Mouse (Mus musculus) hindbrain, embryonic 13.5 days (tissue): ENCODE results near the gene Chgb. TPM values are rescaled to one million over a fixed set of nuclear protein-coding genes. Genes with fewer than 3 reads are reported as not detected.

Source experiments
- ATAC-seq: fragments of 200-750 bp; cut with Nextera tagmentation; 2 replicates; pipeline ENCODE4 v1.8.0; 2017; ENCODE audit warnings: moderate TSS enrichment; ENCODE audit not compliant: low FRiP score
- H3K27ac ChIP-seq: fragments of 300-500 bp; sonication (generic); 2 replicates; pipeline ENCODE4 v1.5.1; 2015; ENCODE audit warnings: inconsistent platforms, mild to moderate bottlenecking, moderate library complexity
- H3K27me3 ChIP-seq: fragments of 300-500 bp; sonication (generic); 2 replicates; pipeline ENCODE4 v1.6.1; 2015; ENCODE audit warnings: mild to moderate bottlenecking, inconsistent platforms
- H3K36me3 ChIP-seq: fragments of 300-500 bp; sonication (generic); 2 replicates; pipeline ENCODE4 v1.6.1; 2015; ENCODE audit warnings: mild to moderate bottlenecking, inconsistent platforms
- H3K4me1 ChIP-seq: fragments of 300-500 bp; sonication (generic); replicated peaks from 2 replicates; pipeline ENCODE4 v1.6.1; 2015; ENCODE audit warnings: inconsistent platforms
- H3K4me2 ChIP-seq: fragments of 300-500 bp; sonication (generic); 2 replicates; pipeline ENCODE4 v1.6.1; 2015; ENCODE audit warnings: inconsistent platforms, mild to moderate bottlenecking, moderate library complexity
- H3K4me3 ChIP-seq: fragments of 300-500 bp; sonication (generic); 2 replicates; pipeline ENCODE4 v1.5.1; 2015; ENCODE audit warnings: mild to moderate bottlenecking, inconsistent platforms
- H3K9ac ChIP-seq: fragments of 300-500 bp; sonication (generic); 2 replicates; pipeline ENCODE4 v1.6.1; 2015; ENCODE audit warnings: mild to moderate bottlenecking, inconsistent platforms
- H3K9me3 ChIP-seq: fragments of 300-500 bp; sonication (generic); 2 replicates; pipeline ENCODE4 v1.6.1; 2016; ENCODE audit warnings: inconsistent platforms
- WGBS: fragments of 180-500 bp; shearing (Covaris S2); methylation state at CpG from one replicate; pipeline ENCODE4 v1.1.7; 2015; 5-methylcytosine and 5-hydroxymethylcytosine counted together
- polyA plus RNA-seq: library from polyadenylated mRNA; unstranded; fragments of >200 nt; fragmentation: Nextera tagmentation; extraction: Ambion mirVana; gene quantifications from 2 replicates; pipeline ENCODE4 v1.2.1, GENCODE M21; 2015

The Chgb gene
- polyA plus RNA-seq = 72.7 and 87.2 TPM in 2 replicates

- no peak; the same call in 1 of the 2 replicates for ATAC-seq
- peak within 1 kb of the TSS; percentile 62 for H3K4me2 ChIP-seq
- H3K27me3 ChIP-seq = no peaks in the 10 kb centered on the region
- H3K9me3 ChIP-seq = no peaks in the 10 kb centered on the region
- WGBS = 10% methylated on average over 4 of the region's 4 CpGs
- H3K36me3 ChIP-seq = 0 out of 2 replicates have a peak, but pooled peaks cover 1% of the 10 kb centered on the region
- peak within 1 kb of the TSS; percentile 63 for H3K4me3 ChIP-seq
- H3K4me1 ChIP-seq = peaks cover 28% of the 10 kb centered on the region
- H3K27ac ChIP-seq = peak within 1 kb of the TSS; percentile 98
- peak within 1 kb of the TSS; percentile 89 for H3K9ac ChIP-seq
These were observed at the start of gene Chgb for GRCm38 (mm10) chr2:132780978-132781377. TSS of gene Chgb (plus strand) at chr2:132781278.

DNA sequence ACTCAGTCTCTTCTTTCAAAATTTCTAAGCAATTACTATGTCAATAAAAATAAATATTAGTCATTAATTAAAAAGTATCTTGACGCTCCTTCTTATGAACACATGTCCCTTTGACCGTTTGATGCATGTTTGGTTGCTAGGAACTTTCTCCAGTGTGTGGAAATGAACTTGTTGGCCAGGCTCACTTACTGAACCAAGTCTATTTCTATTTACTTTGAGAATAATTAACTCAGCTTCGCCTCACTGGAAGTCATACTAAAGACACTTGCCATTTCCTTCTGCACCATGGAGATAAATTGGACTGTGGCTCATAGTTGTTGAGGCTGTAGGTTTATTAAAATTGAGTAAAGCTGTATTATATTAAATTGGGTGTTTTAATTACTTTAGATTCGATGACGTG is 48.1 kb upstream of the Chgb start:
- no peaks in the 10 kb centered on the region for H3K36me3 ChIP-seq
- H3K27me3 ChIP-seq = no peaks in the 10 kb centered on the region
- no peak overlapping the region for H3K9ac ChIP-seq
- H3K27ac ChIP-seq = no peak overlapping the region
- H3K4me3 ChIP-seq = no peak overlapping the region
- WGBS = 90% methylated on average over 5 of the region's 5 CpGs
- no peak for ATAC-seq
- H3K4me2 ChIP-seq = no peak overlapping the region
- 0 out of 2 replicates have a peak, but pooled peaks cover 3% of the 10 kb centered on the region for H3K4me1 ChIP-seq
- no peaks in the 10 kb centered on the region for H3K9me3 ChIP-seq

DNA sequence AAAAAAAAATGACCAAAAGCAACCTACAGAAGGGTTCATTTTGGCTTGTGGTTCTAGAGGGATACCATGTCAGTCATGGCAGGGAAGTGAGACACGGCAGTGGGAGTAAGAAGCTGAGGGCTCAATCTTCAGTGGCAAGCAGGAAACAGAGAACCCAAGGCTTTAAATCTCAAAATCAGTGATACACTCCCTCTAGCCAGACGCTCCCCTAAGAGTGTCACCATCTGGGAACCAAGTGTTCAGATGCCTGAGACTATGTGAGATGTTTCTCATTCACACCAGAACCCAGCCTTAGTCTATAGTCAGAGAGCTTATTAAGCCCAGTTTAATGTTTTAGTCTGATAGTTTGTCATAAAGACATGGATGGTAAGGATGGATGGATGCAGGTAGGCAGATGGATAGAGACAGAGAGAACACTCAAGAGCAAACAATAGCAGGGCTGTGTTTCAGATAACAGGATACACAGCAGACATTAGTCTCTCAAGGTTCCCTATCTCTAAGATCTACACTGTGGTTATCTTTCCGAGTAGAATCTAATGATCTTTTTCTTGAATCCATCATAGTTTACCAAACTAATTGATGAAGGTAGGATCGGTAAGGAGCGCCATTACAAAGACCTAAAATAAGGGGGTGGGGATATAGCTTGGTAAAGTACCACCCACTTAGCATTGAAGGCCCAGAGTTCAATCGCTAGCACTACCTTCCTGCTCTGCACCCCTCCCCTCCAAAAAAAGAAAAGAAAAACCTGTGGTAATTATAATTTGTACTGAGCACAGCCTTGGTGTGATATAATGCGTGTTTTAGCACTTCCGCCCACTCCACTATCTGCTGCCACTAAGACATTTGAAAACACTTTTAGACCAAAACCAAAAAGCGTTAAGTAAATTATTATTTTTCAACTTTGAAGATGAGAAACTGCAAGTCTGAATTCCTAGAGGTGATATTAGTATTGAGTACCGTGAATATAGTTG is 47.2 kb upstream of the Chgb start:
- Histone ChIP-seq H3K27me3 (no peaks in the 10 kb centered on the region), H3K9ac (no peak overlapping the region), H3K4me3 (no peak overlapping the region), H3K27ac (no peak overlapping the region), H3K4me1 (0 out of 2 replicates have a peak, but pooled peaks cover 3% of the 10 kb centered on the region), H3K4me2 (no peak overlapping the region), H3K36me3 (no peaks in the 10 kb centered on the region), H3K9me3 (no peaks in the 10 kb centered on the region)
- 93% methylated on average over 10 of the region's 10 CpGs for WGBS
- ATAC-seq = no peak

DNA sequence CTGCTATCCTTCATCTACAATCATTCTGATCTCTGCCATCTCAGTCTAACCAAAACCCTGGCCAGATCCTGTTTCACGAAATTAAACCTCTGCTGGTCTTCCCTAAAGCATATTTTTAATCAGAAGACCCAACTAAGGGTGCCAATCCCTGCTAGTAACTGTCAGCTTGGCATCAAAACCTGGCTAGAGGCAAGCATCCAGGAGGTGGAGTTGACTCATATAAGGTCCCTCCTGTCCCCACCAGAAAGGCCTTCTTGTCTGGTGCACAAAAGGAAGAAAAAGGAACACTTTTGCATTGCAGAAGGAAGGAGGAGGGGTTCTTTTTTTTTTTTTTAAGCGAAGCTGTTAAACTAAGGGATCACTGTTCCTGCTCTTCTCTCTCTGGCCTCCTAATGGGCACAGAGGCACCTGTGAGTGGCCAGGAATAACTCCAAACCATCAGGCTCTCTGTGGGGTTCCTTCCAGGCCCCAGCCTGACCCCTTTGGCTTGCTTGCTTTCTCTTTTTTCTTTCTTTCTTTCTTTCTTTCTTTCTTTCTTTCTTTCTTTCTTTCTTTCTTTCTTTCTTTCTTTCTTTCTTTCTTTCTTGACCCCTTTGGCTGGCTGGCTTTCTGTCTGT is 42.2 kb upstream of the Chgb start:
- no peak for ATAC-seq
- Histone ChIP-seq H3K9me3 (no peaks in the 10 kb centered on the region), H3K9ac (no peak overlapping the region), H3K4me1 (peaks cover 9% of the 10 kb centered on the region; the same call in 1 of the 2 replicates), H3K4me2 (no peak overlapping the region), H3K4me3 (no peak overlapping the region), H3K27ac (no peak overlapping the region), H3K36me3 (no peaks in the 10 kb centered on the region), H3K27me3 (no peaks in the 10 kb centered on the region)
- WGBS = 43% methylated on average over 2 of the region's 2 CpGs

DNA sequence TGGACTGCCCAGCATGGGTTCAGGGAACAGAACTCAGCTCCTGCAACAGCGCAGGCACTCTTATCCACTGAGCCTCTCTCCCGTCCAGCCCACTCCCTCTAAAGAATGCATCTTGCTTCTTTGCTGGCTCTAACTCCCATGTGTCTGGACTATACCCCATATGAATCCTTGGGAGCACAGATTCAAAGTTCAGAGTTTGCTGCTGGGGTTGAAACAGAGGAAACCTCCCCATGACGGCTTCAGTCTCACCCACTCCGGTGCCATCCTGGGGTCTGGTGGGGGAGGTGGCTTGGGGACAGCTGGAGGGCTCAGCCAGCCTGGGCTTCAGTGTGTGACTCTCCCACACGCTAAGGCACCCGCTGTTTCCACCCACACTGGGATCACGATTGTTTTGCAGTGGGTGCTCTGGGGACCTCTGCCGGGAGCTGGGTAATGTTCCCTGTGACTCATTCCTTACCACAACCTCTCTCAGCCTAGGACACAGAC is 39.2 kb upstream of the Chgb start:
- Histone ChIP-seq H3K36me3 (no peaks in the 10 kb centered on the region), H3K4me1 (peaks cover 9% of the 10 kb centered on the region; the same call in 1 of the 2 replicates), H3K9ac (no peak overlapping the region), H3K9me3 (no peaks in the 10 kb centered on the region), H3K27ac (no peak overlapping the region), H3K4me3 (no peak overlapping the region), H3K27me3 (no peaks in the 10 kb centered on the region), H3K4me2 (no peak overlapping the region)
- ATAC-seq = peak; percentile 39; the same call in 1 of the 2 replicates
- WGBS = 33% methylated on average over 8 of the region's 8 CpGs

GRCm38 (mm10) chr2:132744866-132745265 is 36.2 kb upstream of the Chgb start:
- Histone ChIP-seq H3K4me3 (no peak overlapping the region), H3K9me3 (no peaks in the 10 kb centered on the region), H3K27ac (no peak overlapping the region), H3K4me2 (no peak overlapping the region), H3K27me3 (no peaks in the 10 kb centered on the region), H3K36me3 (no peaks in the 10 kb centered on the region), H3K4me1 (peaks cover 6% of the 10 kb centered on the region; the same call in 1 of the 2 replicates), H3K9ac (no peak overlapping the region)
- WGBS = 94% methylated on average over 5 of the region's 5 CpGs
- ATAC-seq = no peak

GRCm38 (mm10) chr2:132746108-132746507 is 35.0 kb upstream of the Chgb start:
- no peaks in the 10 kb centered on the region for H3K9me3 ChIP-seq
- H3K27ac ChIP-seq = no peak overlapping the region
- peaks cover 10% of the 10 kb centered on the region for H3K36me3 ChIP-seq
- ATAC-seq = no peak
- no peaks in the 10 kb centered on the region for H3K27me3 ChIP-seq
- no peak overlapping the region for H3K4me3 ChIP-seq
- no peak overlapping the region for H3K9ac ChIP-seq
- WGBS = 88% methylated on average over 3 of the region's 3 CpGs
- H3K4me1 ChIP-seq = peaks cover 6% of the 10 kb centered on the region; the same call in 1 of the 2 replicates
- H3K4me2 ChIP-seq = no peak overlapping the region

DNA sequence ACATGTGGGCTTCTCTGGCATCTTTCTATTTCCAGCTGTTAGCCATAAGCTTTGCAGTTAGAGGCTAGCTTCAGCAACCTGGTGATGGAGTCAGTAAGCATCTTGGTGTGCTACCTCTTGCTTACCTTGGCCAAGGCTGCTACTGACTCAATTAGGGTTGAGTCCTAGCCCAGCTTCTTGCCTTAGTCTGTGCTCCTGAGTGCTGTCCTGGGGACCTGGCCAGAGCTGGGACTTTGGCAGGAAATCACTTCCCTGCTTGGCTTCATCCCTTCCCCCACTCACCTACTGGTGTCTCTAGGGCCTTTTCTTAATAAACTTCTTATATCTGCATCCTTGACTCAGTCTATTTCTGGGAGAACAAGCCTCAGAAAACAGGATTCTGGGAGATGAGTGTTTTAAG is 30.4 kb upstream of the Chgb start:
- no peak overlapping the region for H3K27ac ChIP-seq

GRCm38 (mm10) chr2:132751141-132752066 is 29.7 kb upstream of the Chgb start:
- Histone ChIP-seq H3K36me3 (peaks cover 12% of the 10 kb centered on the region), H3K9me3 (no peaks in the 10 kb centered on the region), H3K27ac (no peak overlapping the region), H3K4me3 (no peak overlapping the region), H3K4me2 (no peak overlapping the region), H3K4me1 (peaks cover 3% of the 10 kb centered on the region; the same call in 1 of the 2 replicates), H3K27me3 (no peaks in the 10 kb centered on the region), H3K9ac (no peak overlapping the region)
- ATAC-seq = peak; percentile 32; the same call in 1 of the 2 replicates
- WGBS = 77% methylated on average over 15 of the region's 15 CpGs

More for the DNA sequence above, 30.4 kb upstream of the Chgb start:
- Histone ChIP-seq H3K9me3 (no peaks in the 10 kb centered on the region), H3K9ac (no peak overlapping the region), H3K27me3 (no peaks in the 10 kb centered on the region), H3K4me1 (peaks cover 3% of the 10 kb centered on the region; the same call in 1 of the 2 replicates), H3K36me3 (peaks cover 12% of the 10 kb centered on the region), H3K4me2 (no peak overlapping the region), H3K4me3 (no peak overlapping the region)
- no peak for ATAC-seq

GRCm38 (mm10) chr2:132752398-132752797 is 28.7 kb upstream of the Chgb start:
- Histone ChIP-seq H3K9ac (no peak overlapping the region), H3K36me3 (peaks cover 12% of the 10 kb centered on the region), H3K4me2 (no peak overlapping the region), H3K27ac (no peak overlapping the region), H3K9me3 (no peaks in the 10 kb centered on the region), H3K4me3 (no peak overlapping the region), H3K4me1 (peaks cover 3% of the 10 kb centered on the region; the same call in 1 of the 2 replicates), H3K27me3 (no peaks in the 10 kb centered on the region)
- 93% methylated on average over 2 of the region's 2 CpGs for WGBS
- no peak for ATAC-seq

- Histone ChIP-seq H3K9me3 (no peaks in the 10 kb centered on the region), H3K27ac (no peak overlapping the region), H3K4me1 (peaks cover 3% of the 10 kb centered on the region; the same call in 1 of the 2 replicates), H3K36me3 (peaks cover 12% of the 10 kb centered on the region), H3K27me3 (no peaks in the 10 kb centered on the region), H3K4me2 (no peak overlapping the region), H3K9ac (no peak overlapping the region), H3K4me3 (no peak overlapping the region)
- whole genome bisulfite sequencing = 81% methylated on average over 3 of the region's 3 CpGs
- ATAC-seq = no peak
These were observed 27.9 kb upstream of the Chgb start for GRCm38 (mm10) chr2:132753137-132753536.
